Mouse (Mus musculus) erythroblast, adult 5-6 weeks (primary cell): ENCODE results near the gene Tet3. TPM values are rescaled to one million over a fixed set of nuclear protein-coding genes. Genes with fewer than 3 reads are reported as not detected.
A peak's percentile ranks its signal among the peaks of the same experiment; 100 is the strongest.

Experiments used
- ATAC-seq: replicated peaks from 2 replicates; pipeline ENCODE4 v1.8.0; 2016; ENCODE audit warnings: moderate number of reproducible peaks, mild to moderate bottlenecking, moderate TSS enrichment, inconsistent platforms; ENCODE audit not compliant: poor library complexity, low FRiP score, severe bottlenecking
- total RNA-seq, 2 experiments: library from RNA; stranded (forward) in 1 of 2; stranded (reverse) in 1 of 2; fragments of 150-400 nt in 1 of 2; fragments of 200-764, 138-1000 nt in 1 of 2; gene quantifications; 2 replicates each; pipeline versions ENCODE4 v1.2.3 to v1.2.4; 2015 to 2017; ENCODE audit warnings: low replicate concordance in 2 of 2

Tet3 gene
- total RNA-seq, 2 experiments from 2014 or later = 24.9 to 29.6 TPM

GRCm38 (mm10) chr6:83395544-83396229 is 63.2 kb downstream of the Tet3 start:
- ATAC-seq = peak; percentile 95

- no peak for ATAC-seq
These were observed 64.8 kb downstream of the Tet3 start for GRCm38 (mm10) chr6:83394122-83394521.

DNA sequence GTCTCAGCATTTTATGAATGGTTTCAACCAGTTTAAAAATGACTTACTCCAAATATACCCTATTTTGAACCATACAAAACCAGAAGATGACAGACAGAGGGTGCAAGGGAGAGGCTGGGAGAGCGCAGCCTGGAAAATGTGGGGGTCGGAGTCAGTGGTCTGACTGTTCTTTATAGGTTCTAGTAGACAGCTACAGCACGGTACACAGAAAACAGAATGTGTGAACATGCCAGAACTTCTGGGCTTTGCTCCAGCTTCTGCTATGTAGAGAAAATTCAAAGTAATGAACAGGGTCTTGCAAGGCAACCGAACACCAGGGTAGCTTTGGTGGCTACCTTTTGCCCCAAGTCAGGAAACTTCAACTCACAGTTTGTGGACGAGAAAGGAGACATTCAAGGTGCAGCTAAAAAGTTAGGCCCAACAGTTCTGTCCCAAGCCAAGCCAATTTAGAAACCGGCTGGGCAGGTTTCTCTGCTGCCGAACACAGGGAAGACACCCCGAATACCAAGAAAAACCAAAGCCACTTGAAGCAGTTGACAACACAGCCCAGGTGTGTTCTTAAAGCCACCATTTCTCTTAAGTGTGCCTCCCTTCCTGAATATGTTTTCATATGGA is 66.6 kb downstream of the Tet3 start:
- no peak for ATAC-seq

DNA sequence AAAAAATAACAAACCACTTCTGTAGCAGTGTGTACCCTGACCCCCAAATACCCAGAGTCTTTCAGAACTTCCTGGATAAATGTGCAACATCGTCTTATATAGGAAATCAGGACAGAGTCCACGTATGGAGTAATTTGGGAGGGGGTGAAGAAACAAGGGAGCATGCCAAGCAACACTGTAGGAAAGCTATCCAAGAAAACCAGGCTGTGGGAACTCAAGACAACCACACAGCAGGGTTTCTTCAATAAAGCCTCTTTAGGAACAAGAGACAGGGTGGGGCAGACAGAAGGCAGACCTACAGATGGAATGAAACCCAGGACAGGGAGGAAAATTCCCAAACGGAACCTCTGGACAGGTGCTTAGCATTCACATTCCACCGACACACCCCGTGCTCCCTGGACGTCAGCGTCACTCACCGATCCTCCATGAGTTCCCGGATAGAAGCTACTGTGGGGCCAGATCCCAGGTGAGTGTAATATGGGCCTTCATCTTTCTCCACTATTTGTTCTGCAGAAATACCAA is 73.3 kb downstream of the Tet3 start:
- no peak for ATAC-seq

DNA sequence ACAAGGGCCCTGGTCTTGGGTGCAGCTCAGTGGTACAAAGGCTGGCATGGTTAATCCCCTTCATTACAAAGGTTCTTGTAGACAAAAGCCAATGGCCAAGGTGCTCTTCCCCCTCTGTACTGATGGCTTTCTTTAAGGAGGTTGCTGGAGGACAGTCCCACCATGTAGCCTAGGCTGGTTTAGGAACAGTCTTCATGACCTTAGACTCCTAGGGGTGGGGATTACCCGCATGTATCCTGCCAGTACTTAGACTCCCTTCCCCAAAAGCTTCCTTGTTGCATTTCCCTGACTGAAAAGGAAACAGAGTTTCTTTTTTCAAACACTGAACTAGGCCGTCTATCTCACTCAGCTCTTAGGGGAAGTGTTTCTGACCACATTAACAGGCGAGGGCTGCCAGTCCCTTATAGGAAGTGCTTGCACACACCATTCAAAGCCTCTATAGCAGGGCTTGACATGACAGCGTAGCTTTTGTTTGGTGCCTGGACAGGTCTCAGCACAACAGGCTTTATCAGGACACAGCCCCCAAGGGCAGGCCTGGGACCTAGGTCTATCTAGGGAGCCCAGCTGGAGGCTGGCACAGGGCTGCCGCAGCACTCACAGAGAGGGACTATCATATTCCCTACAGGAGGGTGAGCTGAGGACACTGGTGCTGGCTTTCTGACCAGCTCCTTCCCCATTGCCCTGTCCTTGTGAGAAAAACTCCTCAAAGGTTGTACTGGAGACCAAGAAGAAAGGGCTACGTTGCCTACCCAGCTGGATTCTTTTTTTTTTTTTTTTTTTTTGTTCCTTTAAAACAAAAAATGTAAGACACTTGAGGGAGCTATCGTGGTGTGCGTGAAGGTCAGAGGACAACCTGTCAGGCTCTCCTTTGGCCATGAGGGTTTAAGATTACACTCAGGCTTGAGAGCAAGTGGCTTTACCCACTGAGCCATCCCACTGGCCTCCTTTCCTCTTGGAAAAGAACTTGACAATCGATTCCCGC is 77.1 kb downstream of the Tet3 start:
- ATAC-seq = peak; percentile 92

DNA sequence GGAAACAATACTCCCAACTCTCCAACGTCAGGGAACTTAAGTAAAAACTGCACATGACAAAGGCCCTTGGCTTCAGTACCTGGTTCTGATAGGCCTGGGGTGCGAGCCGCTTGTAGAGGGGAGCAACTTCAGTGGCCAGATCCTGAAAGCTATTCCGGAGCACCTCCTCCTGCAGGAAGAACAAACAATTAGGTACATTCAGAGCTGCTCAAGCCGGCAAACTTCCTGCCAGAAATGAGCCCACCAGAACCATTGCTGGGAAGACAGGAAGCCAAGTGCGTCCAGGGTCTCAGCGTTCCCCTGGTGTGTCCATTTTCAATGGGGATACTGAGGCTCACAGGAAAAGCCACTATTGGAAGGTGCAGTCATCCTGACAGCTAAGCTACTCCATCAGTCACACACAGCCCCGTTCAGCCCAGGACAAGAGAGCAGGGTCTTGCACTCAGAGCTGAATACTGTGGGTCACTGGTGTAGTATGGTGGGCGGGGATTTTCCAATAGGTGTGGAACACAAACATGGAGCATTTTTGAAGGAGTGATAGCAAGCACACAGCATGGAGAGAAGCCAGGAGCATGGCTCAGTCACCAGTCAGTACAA is 85.1 kb downstream of the Tet3 start:
- no peak for ATAC-seq

- ATAC-seq = no peak
These were observed 87.5 kb downstream of the Tet3 start for GRCm38 (mm10) chr6:83371350-83371749.

DNA sequence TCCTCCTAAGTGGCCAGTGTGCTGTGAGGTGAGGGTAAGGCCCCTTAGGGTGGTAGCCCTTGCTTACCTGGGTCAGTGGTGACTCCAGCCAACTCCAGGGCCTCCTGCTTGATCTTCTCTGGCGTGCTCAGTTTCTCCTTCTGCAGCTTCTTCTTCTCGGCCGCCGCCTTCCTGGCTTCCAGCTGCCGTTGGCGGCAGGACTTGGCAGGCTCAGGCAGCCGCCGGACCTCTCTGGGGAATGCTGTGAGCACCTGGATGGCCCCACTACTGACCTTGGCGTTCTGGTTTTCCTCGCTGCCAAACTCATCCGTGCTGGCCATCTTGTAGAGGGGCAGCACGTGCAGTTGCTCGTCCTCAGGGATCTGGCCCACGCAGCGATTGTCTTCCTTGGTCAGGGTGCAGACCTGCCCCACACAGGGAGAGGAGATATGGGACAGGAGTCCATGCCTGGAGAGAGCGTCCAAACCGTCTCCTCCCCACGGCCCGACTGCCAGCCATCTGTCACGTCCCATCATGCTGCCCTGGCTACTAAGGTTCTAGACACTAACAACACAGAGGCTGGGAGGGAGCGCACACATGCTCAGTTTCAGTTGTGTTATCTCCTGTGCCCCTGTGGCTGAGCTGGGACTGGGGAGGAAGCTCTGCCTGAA is 88.4 kb downstream of the Tet3 start:
- ATAC-seq = no peak

GRCm38 (mm10) chr6:83363075-83363474 is 95.8 kb downstream of the Tet3 start:
- no peak for ATAC-seq

- ATAC-seq = no peak
These were observed 97.2 kb downstream of the Tet3 start for GRCm38 (mm10) chr6:83361523-83362248.

DNA sequence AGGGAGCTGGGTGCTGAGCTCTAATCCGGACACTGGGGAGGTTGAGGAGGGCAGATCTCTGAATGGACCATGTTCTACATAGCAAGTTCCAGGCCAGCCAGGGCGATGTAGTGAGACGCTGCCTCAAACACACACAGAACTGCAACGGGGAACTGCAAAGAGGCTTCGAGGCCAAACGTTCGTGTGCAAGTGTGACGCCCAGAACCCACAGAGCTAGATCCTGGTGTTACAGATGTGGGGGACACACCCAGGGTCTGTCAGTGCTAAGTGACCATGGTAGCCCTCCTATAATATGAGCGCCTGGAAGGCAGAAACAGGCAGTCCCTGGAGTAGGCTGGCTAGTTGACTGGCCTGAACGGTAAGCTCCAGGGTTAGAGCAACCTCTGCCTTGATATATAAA is 101.4 kb downstream of the Tet3 start:
- no peak for ATAC-seq

DNA sequence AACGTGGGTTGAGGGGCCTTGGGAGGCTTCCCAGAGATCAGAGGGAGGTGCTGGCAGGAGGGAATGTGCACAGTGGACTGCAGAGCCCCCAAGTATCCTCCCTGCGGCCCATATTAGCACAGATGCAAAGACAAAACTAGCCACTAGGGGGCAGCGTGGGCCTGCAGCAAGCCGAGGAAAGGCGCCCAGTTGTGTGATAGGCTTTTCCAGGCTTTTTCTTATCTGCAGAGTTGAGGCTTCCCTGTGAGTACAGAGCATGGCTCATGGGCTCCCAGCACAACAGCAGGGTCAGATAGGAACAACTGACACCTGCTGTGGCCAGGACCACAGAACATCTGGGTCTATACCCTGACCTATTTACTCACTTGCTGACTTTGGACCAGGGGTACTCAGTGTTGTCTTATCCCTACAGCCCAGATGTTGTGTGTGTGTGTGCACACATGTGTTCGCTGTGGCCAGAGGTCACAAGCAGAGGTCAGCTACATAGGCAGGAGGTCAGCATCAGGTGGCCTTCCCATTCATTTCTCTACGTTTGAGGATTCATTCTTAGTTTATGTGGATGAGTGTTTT is 102.2 kb downstream of the Tet3 start:
- peak; percentile 62 for ATAC-seq

- no peak for ATAC-seq
These were observed 103.8 kb downstream of the Tet3 start for GRCm38 (mm10) chr6:83354856-83355781.

DNA sequence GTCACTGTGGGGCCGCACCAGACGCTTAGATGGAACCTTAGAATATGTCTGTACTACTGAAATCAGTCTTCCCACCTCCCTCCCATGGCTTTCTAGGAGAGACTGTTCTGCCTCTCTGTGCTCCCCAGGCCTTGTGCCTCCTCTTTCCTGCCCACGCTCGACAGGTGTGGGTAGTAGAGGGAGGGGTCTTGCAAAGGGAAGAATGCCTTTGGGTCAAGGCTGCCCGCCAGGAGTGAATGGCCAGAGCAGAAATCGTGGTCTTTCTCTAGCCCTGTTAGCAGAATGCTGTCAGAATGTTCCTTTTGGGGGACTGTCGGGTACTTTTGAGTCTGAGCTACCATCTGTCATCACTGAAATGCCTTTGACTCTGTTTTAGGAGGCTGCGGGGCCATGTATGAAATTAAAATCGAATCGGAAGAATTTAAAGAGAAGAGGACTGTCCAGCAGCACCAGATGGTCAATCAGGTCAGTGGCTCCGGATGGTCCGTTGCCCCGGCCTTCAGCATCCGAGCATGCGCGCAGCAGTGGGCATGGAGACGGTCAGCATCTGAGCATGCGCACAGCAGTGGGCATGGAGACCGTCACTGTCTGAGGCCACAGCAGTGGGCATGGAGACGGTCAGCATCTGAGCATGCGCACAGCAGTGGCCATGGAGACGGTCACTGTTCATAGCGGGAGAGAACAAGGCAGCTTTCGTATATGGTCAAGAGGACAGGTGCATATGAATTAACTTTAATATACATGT is 106.0 kb downstream of the Tet3 start:
- no peak for ATAC-seq

GRCm38 (mm10) chr6:83351490-83352160 is 107.3 kb downstream of the Tet3 start:
- peak; percentile 76 for ATAC-seq

DNA sequence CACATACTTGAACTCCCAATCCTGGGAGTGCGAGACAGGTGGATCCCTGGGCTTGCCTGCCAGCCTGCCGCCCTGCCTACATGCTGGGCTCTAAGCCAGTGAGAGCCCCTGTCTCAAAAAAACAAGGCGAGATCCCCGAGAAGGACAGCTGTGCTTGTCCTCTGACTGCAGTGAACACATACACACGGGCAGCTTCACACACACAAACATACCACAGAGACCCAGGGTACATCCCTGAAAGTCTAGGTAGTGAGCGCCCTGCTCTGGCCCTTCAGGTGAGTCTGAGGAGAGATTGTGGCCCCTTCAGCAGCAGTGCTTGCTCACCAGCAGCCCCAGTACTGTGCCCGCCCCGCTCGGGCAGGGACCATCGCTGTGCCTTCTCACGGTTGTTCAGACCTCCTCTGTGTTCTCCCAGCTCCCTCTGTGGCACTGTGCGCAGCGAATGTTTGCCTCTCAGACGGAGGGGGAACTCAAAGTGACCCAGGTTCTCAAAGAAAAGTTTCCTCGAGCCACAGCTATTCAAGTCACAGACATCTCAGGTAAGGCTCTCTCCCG is 108.0 kb downstream of the Tet3 start:
- no peak for ATAC-seq
